Mouse (Mus musculus) T-helper 2 cell (primary cell): ENCODE measurements around the gene Dusp14.

Source experiments
- in situ Hi-C: fragments of 300-600 bp; cut with MboI, MseI; formaldehyde crosslinking; loops from one replicate; pipeline ENCODE4 v1.15.1; 2025; ENCODE audit warnings: high pct_unique_total_duplicates

The Dusp14 gene

GRCm38 (mm10) chr11:84016147-84016809 lies 52.8 kb downstream of the Dusp14 start:
- in situ Hi-C loops = no loop called here

GRCm38 (mm10) chr11:84013105-84013504 lies 56.0 kb downstream of the Dusp14 start:
- in situ Hi-C loops = no loop called here

- in situ Hi-C loops = no loop called here
Measured at GRCm38 (mm10) chr11:84011576-84011975, 57.5 kb downstream of the Dusp14 start.

GRCm38 (mm10) chr11:84011050-84011449 lies 58.0 kb downstream of the Dusp14 start:
- in situ Hi-C loops = no loop called here

- in situ Hi-C loops = no loop called here
Measured at GRCm38 (mm10) chr11:84010411-84010810, 58.6 kb downstream of the Dusp14 start.

GRCm38 (mm10) chr11:84009001-84009400 lies 60.1 kb downstream of the Dusp14 start:
- in situ Hi-C loops = no loop called here

- in situ Hi-C loops = no loop called here
Measured at GRCm38 (mm10) chr11:84003986-84004385, 65.1 kb downstream of the Dusp14 start.

- in situ Hi-C loops = no loop called here
Measured at GRCm38 (mm10) chr11:84001257-84001656, 67.8 kb downstream of the Dusp14 start.

- in situ Hi-C loops = no loop called here
Measured at GRCm38 (mm10) chr11:83999411-83999915, 69.6 kb downstream of the Dusp14 start.

GRCm38 (mm10) chr11:83998993-83999392 lies 70.1 kb downstream of the Dusp14 start:
- in situ Hi-C loops = no loop called here
